Mouse (Mus musculus): ENCODE measurements around the gene Ifnar2.

- TF ChIP-seq CHD2 (IDR thresholded peaks at IDR 0.05; ENCODE audit: low read depth, low read length) (no peak), HCFC1 (IDR thresholded peaks at IDR 0.05; ENCODE audit: borderline replicate concordance, insufficient read depth, low read length) (no peak), ZC3H11A (IDR thresholded peaks at IDR 0.05; ENCODE audit: borderline replicate concordance, low read depth, low read length) (no peak), ZNF384 (IDR thresholded peaks at IDR 0.05; ENCODE audit: low read depth, low read length) (no peak), MAFK (IDR thresholded peaks at IDR 0.05; ENCODE audit: insufficient read depth, low read depth, low read length) (no peak)
These were observed 40.7 kb downstream of the Ifnar2 start for GRCm38 (mm10) chr16:91413102-91413844.
